Mouse (Mus musculus): ENCODE data around the gene Snx20. TPM values are rescaled to one million over a fixed set of nuclear protein-coding genes. Genes with fewer than 3 reads are reported as not detected.

Gene Snx20
- polyA plus RNA-seq, 1 experiment: not detected

GRCm38 (mm10) chr8:88579668-88580330 lies 56.1 kb downstream of the Snx20 start:
- no peak for TF ChIP-seq POLR2A (IDR thresholded peaks at IDR 0.05; ENCODE audit: insufficient read depth, low read length)
- no peak for TF ChIP-seq EP300 (IDR thresholded peaks at IDR 0.05; ENCODE audit: insufficient read depth, low read depth, low read length)
- TF ChIP-seq CTCF (IDR thresholded peaks at IDR 0.05; ENCODE audit: low read depth, low read length): no peak
- Histone ChIP-seq H3K27me3 (ENCODE audit: control insufficient read depth, insufficient read depth, low read length, poor library complexity, severe bottlenecking) (no peaks in the 10 kb centered on the region), H3K4me3 (ENCODE audit: low read depth, low read length) (no peak overlapping the region), H3K9me3 (replicated peaks; ENCODE audit: control insufficient read depth, insufficient read depth, low read length, poor library complexity, severe bottlenecking) (no peaks in the 10 kb centered on the region), H3K4me1 (ENCODE audit: control insufficient read depth, insufficient read depth, low read length) (no peaks in the 10 kb centered on the region), H3K36me3 (ENCODE audit: control insufficient read depth, insufficient read depth, low read length, poor library complexity, severe bottlenecking) (no peaks in the 10 kb centered on the region), H3K9ac (ENCODE audit: low read depth, poor library complexity, severe bottlenecking) (no peak overlapping the region), H3K27ac (ENCODE audit: insufficient read depth, low read length) (no peak overlapping the region)

- Histone ChIP-seq H3K4me1 (ENCODE audit: control insufficient read depth, insufficient read depth, low read length) (no peaks in the 10 kb centered on the region), H3K36me3 (ENCODE audit: control insufficient read depth, insufficient read depth, low read length, poor library complexity, severe bottlenecking) (no peaks in the 10 kb centered on the region), H3K27ac (ENCODE audit: insufficient read depth, low read length) (no peak overlapping the region), H3K9me3 (replicated peaks; ENCODE audit: control insufficient read depth, insufficient read depth, low read length, poor library complexity, severe bottlenecking) (no peaks in the 10 kb centered on the region), H3K4me3 (ENCODE audit: low read depth, low read length) (no peak overlapping the region), H3K9ac (ENCODE audit: low read depth, poor library complexity, severe bottlenecking) (no peak overlapping the region), H3K27me3 (ENCODE audit: control insufficient read depth, insufficient read depth, low read length, poor library complexity, severe bottlenecking) (no peaks in the 10 kb centered on the region)
- no peak for TF ChIP-seq EP300 (IDR thresholded peaks at IDR 0.05; ENCODE audit: insufficient read depth, low read depth, low read length)
- TF ChIP-seq CTCF (IDR thresholded peaks at IDR 0.05; ENCODE audit: low read depth, low read length): no peak
- TF ChIP-seq POLR2A (IDR thresholded peaks at IDR 0.05; ENCODE audit: insufficient read depth, low read length): no peak
These were observed 56.7 kb downstream of the Snx20 start for GRCm38 (mm10) chr8:88579246-88579645.

GRCm38 (mm10) chr8:88578413-88579175 lies 57.3 kb downstream of the Snx20 start:
- Histone ChIP-seq H3K9me3 (replicated peaks; ENCODE audit: control insufficient read depth, insufficient read depth, low read length, poor library complexity, severe bottlenecking) (no peaks in the 10 kb centered on the region), H3K27me3 (ENCODE audit: control insufficient read depth, insufficient read depth, low read length, poor library complexity, severe bottlenecking) (no peaks in the 10 kb centered on the region), H3K4me3 (ENCODE audit: low read depth, low read length) (no peak overlapping the region), H3K4me1 (ENCODE audit: control insufficient read depth, insufficient read depth, low read length) (no peaks in the 10 kb centered on the region), H3K27ac (ENCODE audit: insufficient read depth, low read length) (no peak overlapping the region), H3K9ac (ENCODE audit: low read depth, poor library complexity, severe bottlenecking) (no peak overlapping the region), H3K36me3 (ENCODE audit: control insufficient read depth, insufficient read depth, low read length, poor library complexity, severe bottlenecking) (no peaks in the 10 kb centered on the region)
- no peak for TF ChIP-seq CTCF (IDR thresholded peaks at IDR 0.05; ENCODE audit: low read depth, low read length)
- TF ChIP-seq EP300 (IDR thresholded peaks at IDR 0.05; ENCODE audit: insufficient read depth, low read depth, low read length): no peak
- TF ChIP-seq POLR2A (IDR thresholded peaks at IDR 0.05; ENCODE audit: insufficient read depth, low read length): no peak

GRCm38 (mm10) chr8:88577666-88578065 lies 58.3 kb downstream of the Snx20 start:
- Histone ChIP-seq H3K36me3 (ENCODE audit: control insufficient read depth, insufficient read depth, low read length, poor library complexity, severe bottlenecking) (no peaks in the 10 kb centered on the region), H3K9ac (ENCODE audit: low read depth, poor library complexity, severe bottlenecking) (no peak overlapping the region), H3K27ac (ENCODE audit: insufficient read depth, low read length) (no peak overlapping the region), H3K4me3 (ENCODE audit: low read depth, low read length) (no peak overlapping the region), H3K4me1 (ENCODE audit: control insufficient read depth, insufficient read depth, low read length) (no peaks in the 10 kb centered on the region), H3K27me3 (ENCODE audit: control insufficient read depth, insufficient read depth, low read length, poor library complexity, severe bottlenecking) (no peaks in the 10 kb centered on the region), H3K9me3 (replicated peaks; ENCODE audit: control insufficient read depth, insufficient read depth, low read length, poor library complexity, severe bottlenecking) (no peaks in the 10 kb centered on the region)
- no peak for TF ChIP-seq POLR2A (IDR thresholded peaks at IDR 0.05; ENCODE audit: insufficient read depth, low read length)
- no peak for TF ChIP-seq EP300 (IDR thresholded peaks at IDR 0.05; ENCODE audit: insufficient read depth, low read depth, low read length)
- no peak for TF ChIP-seq CTCF (IDR thresholded peaks at IDR 0.05; ENCODE audit: low read depth, low read length)

Other genes with a start within 250 kb of the Snx20 start
- gene Nkd1, start 114.8 kb downstream of the Snx20 start, polyA plus RNA-seq (2011; ENCODE audit: insufficient read depth, insufficient read length, low read depth, missing spikeins): 2.1 and 3.2 TPM in 2 replicates
- 0.90 and 1.2 TPM in 2 replicates for gene Nod2, start 11.2 kb upstream of the Snx20 start, polyA plus RNA-seq (2011; ENCODE audit: insufficient read depth, insufficient read length, low read depth, missing spikeins)
- 17.8 and 18.6 TPM in 2 replicates for gene Cyld, start 60.9 kb upstream of the Snx20 start, polyA plus RNA-seq (2011; ENCODE audit: insufficient read depth, insufficient read length, low read depth, missing spikeins)